Comparison of ENCODE assay signal across 11 mouse cellular contexts in the genomic region with DNA sequence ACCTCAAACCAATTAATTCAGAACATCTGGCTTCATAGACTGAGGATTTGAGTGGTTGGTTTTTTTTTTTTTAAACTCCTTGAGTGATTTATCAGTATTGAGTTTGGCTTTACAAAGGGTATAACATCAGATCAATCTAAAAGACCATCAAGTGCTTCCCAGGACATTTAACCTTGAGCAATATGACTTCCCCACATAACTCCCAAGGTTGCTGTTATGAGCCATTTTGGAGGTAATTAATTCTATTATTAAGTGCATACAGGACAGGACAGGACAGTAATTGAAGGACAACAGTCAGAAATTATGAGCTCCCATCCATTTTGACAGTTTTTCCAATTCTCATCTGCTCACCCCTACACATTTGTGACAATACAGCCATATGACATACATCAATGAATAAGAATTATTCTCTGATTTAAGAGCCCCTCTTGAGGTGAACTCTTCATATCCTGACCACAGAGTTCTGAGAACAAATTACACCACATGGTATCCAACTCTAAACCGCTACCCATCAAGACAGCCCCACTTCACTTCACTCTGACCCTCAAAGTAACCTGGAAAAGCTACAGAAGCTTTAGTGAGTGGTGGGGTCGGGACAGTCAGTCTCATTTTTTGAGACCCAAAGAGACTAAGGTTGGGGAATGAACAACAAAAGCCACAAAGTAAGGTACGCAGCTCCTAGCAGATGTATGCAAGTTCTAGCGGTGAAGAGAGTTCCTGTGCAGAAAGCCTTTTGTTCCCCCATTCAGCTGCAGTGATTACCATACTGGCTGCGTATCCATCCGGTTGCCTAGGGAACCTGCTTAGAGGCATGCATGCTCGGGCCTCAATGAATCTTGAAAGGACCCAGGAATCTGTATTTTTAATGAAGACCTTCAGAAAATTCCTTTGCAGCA. TPM values are rescaled to one million over a fixed set of nuclear protein-coding genes. Genes with fewer than 3 reads are reported as not detected.
DNase-seq lines count a peak whose midpoint lies in the region; ATAC-seq lines count a peak whose summit lies in the region.
"Had no signal": no experiment of that assay in that cellular context is flagged by ENCODE, and none has a peak within 500 bp of the region (broad histone marks: within the 10 kb centered on the region; RNA-seq: fewer than 3 reads in every experiment).

No protein-coding gene starts in this region.

- H3K4me3 ChIP-seq in neural tube, embryonic 13.5 days = no peak overlapping the region

- peak; percentile 92 for DNase-seq in embryo, embryonic 11 days
- DNase-seq in forelimb bud, embryonic 11.5 days (ENCODE audit: low read depth, low spot score) = peak; percentile 62
- peak; percentile 18 to 26 for DNase-seq in left cerebral cortex, adult 18-20 months (ENCODE audit: low spot score in 2 of 2)
- no peak for DNase-seq in heart, adult 8-10 months (ENCODE audit: low spot score)
- DNase-seq in Muller cell, postnatal 12 days (ENCODE audit: inconsistent ontology term) = no peak
- no peak for DNase-seq in adrenal gland, postnatal 25 days
- no peak for DNase-seq in lung, postnatal 36 days
- DNase-seq: cerebellum, adult 9-11 months had no signal

- H3K27me3 ChIP-seq in neural tube, embryonic 13.5 days = no peaks in the 10 kb centered on the region

- no peaks in the 10 kb centered on the region for H3K36me3 ChIP-seq in neural tube, embryonic 13.5 days
- H3K36me3 ChIP-seq: G1E had no signal

- peak overlapping the region; percentile 32 for H3K4me2 ChIP-seq in neural tube, embryonic 13.5 days

- H3K9ac ChIP-seq in neural tube, embryonic 13.5 days = no peak overlapping the region

- WGBS in neural tube, embryonic 13.5 days = 9% methylated on average over 7 of the region's 7 CpGs

- peak overlapping the region; percentile 87 for H3K27ac ChIP-seq in neural tube, embryonic 13.5 days (replicated peaks)

- peaks cover 36% of the 10 kb centered on the region for H3K4me1 ChIP-seq in neural tube, embryonic 13.5 days (replicated peaks)

- peak; percentile 91 for ATAC-seq in neural tube, embryonic 13.5 days (ENCODE audit: low read depth)

- H3K9me3 ChIP-seq in neural tube, embryonic 13.5 days = no peaks in the 10 kb centered on the region
- H3K9me3 ChIP-seq: G1E had no signal

RNA-seq across cellular contexts. Expression of a gene that starts 11.8 kb away (rescaled TPM):
- not detected for total RNA-seq in left cerebral cortex, adult 18-20 months (2021)
- polyA plus RNA-seq in neural tube, embryonic 13.5 days (2015; fragmentation: Nextera tagmentation; extraction: Ambion mirVana) = not detected in 2 replicates
- total RNA-seq in heart, adult 8-10 months (2022) = not detected
- total RNA-seq in adrenal gland, postnatal 25 days (2021) = not detected in 2 replicates
- polyA plus RNA-seq: G1E; lung, embryonic 16.5 days had no signal

Comparison
In these comparisons a context has a peak if more than half of its experiments do, and no peak if none do; other contexts are left out.
1. DNase-seq: peak in embryo, embryonic 11 days (single experiment), forelimb bud, embryonic 11.5 days (single experiment) and left cerebral cortex, adult 18-20 months (2 of 2); none in heart, adult 8-10 months (single experiment), Muller cell, postnatal 12 days (single experiment), adrenal gland, postnatal 25 days (single experiment) and lung, postnatal 36 days (single experiment).